Mouse (Mus musculus): Measurements from ENCODE around the gene Pml.

DNA sequence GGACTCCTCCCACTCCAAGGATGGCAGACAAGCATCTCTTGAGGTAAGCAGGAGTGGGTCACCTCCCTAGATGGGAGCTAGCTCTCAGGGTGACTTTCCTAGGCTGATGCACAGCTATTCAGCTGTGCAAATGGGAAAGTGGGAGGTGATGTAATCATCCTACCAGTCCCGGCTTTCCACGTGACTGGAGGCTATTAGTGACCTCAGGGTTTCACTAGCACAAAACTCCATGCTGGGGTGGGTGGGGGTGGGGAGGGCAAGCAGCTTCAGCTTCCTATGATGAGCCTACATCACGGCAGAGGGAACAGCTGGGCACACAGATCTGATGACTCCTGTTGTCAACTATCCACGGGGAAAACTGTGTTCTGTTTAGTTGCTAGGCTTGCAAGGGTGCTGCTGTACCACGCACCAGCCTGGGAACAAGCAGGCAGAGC, 74.8 kb downstream of the Pml start:
- TF ChIP-seq CTCF (IDR thresholded peaks at IDR 0.05; ENCODE audit: extremely low read depth, insufficient read depth, low read length) (no peak), POLR2A (IDR thresholded peaks at IDR 0.05; ENCODE audit: extremely low read depth, insufficient read depth, low read length) (no peak)
